Comparison of ENCODE assay signal across 22 mouse cellular contexts in the genomic region with DNA sequence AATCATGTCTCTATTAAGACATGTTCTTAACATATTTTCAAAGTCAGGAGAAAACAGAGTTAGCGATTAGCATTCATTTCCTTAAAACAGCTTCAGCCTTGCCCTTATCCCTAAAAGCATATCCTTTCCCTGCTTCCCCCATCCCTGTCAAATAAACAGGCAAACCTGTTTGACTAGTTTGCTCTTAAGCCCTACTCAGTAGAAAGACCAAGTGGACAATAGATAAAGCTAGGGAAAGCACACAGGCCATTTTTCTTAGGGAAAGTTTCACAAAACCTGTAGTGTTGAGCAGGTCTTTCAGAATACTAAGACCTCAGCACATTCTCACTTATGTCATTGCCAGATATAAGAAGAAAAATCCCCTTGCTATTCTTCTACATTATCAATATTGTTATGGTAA. TPM values are rescaled to one million over a fixed set of nuclear protein-coding genes. Genes with fewer than 3 reads are reported as not detected.
DNase-seq lines count a peak whose midpoint lies in the region; ATAC-seq and TF ChIP-seq lines count a peak whose summit lies in the region.
"Had no signal": no experiment of that assay in that cellular context is flagged by ENCODE, and none has a peak within 500 bp of the region (broad histone marks: within the 10 kb centered on the region; RNA-seq: fewer than 3 reads in every experiment).

No protein-coding gene starts in this region.

- peak; percentile 23 for DNase-seq in embryonic facial prominence, embryonic 11.5 days (ENCODE audit: low spot score)
- no peak for DNase-seq in embryonic facial prominence, embryonic 10.5 days (ENCODE audit: low spot score)
- DNase-seq in lung, postnatal 0 days (ENCODE audit: low spot score), result peak; percentile 35
- DNase-seq in lung, postnatal 4 days, result no peak
- DNase-seq in midbrain, postnatal 0 days (ENCODE audit: low spot score), result no peak
- no peak for DNase-seq in T-cell, adult 2 months (ENCODE audit: low spot score)
- DNase-seq: adrenal gland, postnatal 14 days; cerebellum, adult 18-20 months; cerebellum, adult 9-11 months; cerebellum, postnatal 36 days; forebrain, postnatal 0 days; gastrocnemius, adult 2 months; gastrocnemius, postnatal 25 days had no signal

- no peaks in the 10 kb centered on the region for H3K4me1 ChIP-seq in embryonic facial prominence, embryonic 11.5 days (ENCODE audit: control insufficient read depth, insufficient read depth, low read length)
- H3K4me1 ChIP-seq in embryonic facial prominence, embryonic 10.5 days, result no peaks in the 10 kb centered on the region
- no peaks in the 10 kb centered on the region for H3K4me1 ChIP-seq in lung, postnatal 0 days (ENCODE audit: insufficient read depth, low read depth, low read length)
- no peaks in the 10 kb centered on the region for H3K4me1 ChIP-seq in stomach, embryonic 14.5 days (ENCODE audit: control insufficient read depth, insufficient read depth, low read length)
- no peaks in the 10 kb centered on the region for H3K4me1 ChIP-seq in midbrain, postnatal 0 days (ENCODE audit: insufficient read depth, low read length)
- H3K4me1 ChIP-seq: embryonic facial prominence, embryonic 13.5 days; forebrain, embryonic 13.5 days; heart, embryonic 12.5 days; hindbrain, embryonic 10.5 days had no signal

- no peak overlapping the region for H3K9ac ChIP-seq in embryonic facial prominence, embryonic 11.5 days (replicated peaks; ENCODE audit: low read length)
- no peak overlapping the region for H3K9ac ChIP-seq in lung, postnatal 0 days (replicated peaks; ENCODE audit: low read depth)
- H3K9ac ChIP-seq in stomach, embryonic 14.5 days (replicated peaks; ENCODE audit: low read depth, low read length), result no peak overlapping the region
- no peak overlapping the region for H3K9ac ChIP-seq in midbrain, postnatal 0 days (replicated peaks; ENCODE audit: low read length, poor library complexity, severe bottlenecking)
- H3K9ac ChIP-seq: embryonic facial prominence, embryonic 13.5 days; forebrain, embryonic 13.5 days; forebrain, postnatal 0 days; heart, embryonic 12.5 days; hindbrain, embryonic 14.5 days had no signal

- no peaks in the 10 kb centered on the region for H3K27me3 ChIP-seq in embryonic facial prominence, embryonic 11.5 days (ENCODE audit: control insufficient read depth, insufficient read depth, low read length)
- H3K27me3 ChIP-seq in embryonic facial prominence, embryonic 10.5 days (replicated peaks; ENCODE audit: low read depth, poor library complexity, severe bottlenecking), result peaks cover 9% of the 10 kb centered on the region
- H3K27me3 ChIP-seq in lung, postnatal 0 days (replicated peaks; ENCODE audit: insufficient read depth, low read length), result no peaks in the 10 kb centered on the region
- H3K27me3 ChIP-seq in stomach, embryonic 14.5 days (ENCODE audit: control insufficient read depth, insufficient read depth, low read length), result no peaks in the 10 kb centered on the region
- H3K27me3 ChIP-seq in midbrain, postnatal 0 days (ENCODE audit: insufficient read depth, low read length), result no peaks in the 10 kb centered on the region
- H3K27me3 ChIP-seq: forebrain, embryonic 13.5 days; heart, embryonic 12.5 days had no signal

- H3K4me2 ChIP-seq in embryonic facial prominence, embryonic 11.5 days (ENCODE audit: low read depth, low read length), result no peak overlapping the region
- no peak overlapping the region for H3K4me2 ChIP-seq in lung, postnatal 0 days (replicated peaks; ENCODE audit: low read depth, low read length)
- H3K4me2 ChIP-seq in stomach, embryonic 14.5 days (replicated peaks; ENCODE audit: low read depth, low read length), result no peak overlapping the region
- H3K4me2 ChIP-seq in midbrain, postnatal 0 days (ENCODE audit: low read depth, low read length, poor library complexity, severe bottlenecking), result no peak overlapping the region
- H3K4me2 ChIP-seq: embryonic facial prominence, embryonic 13.5 days; forebrain, embryonic 13.5 days; heart, embryonic 12.5 days; hindbrain, embryonic 14.5 days had no signal

- 36% methylated on average over 1 of the region's 1 CpGs for WGBS in embryonic facial prominence, embryonic 11.5 days
- WGBS in embryonic facial prominence, embryonic 10.5 days, result 36% methylated on average over 1 of the region's 1 CpGs
- 25% methylated on average over 1 of the region's 1 CpGs for WGBS in lung, postnatal 0 days
- WGBS in stomach, embryonic 14.5 days, result 33% methylated on average over 1 of the region's 1 CpGs
- WGBS in midbrain, postnatal 0 days, result 38% methylated on average over 1 of the region's 1 CpGs

- no peak overlapping the region for H3K27ac ChIP-seq in embryonic facial prominence, embryonic 11.5 days (replicated peaks; ENCODE audit: low read depth, low read length)
- no peak overlapping the region for H3K27ac ChIP-seq in embryonic facial prominence, embryonic 10.5 days (replicated peaks)
- H3K27ac ChIP-seq in lung, postnatal 0 days (ENCODE audit: low read length), result no peak overlapping the region
- peak overlapping the region; percentile 64; the same call in 1 of the 2 replicates for H3K27ac ChIP-seq in stomach, embryonic 14.5 days (ENCODE audit: low read length)
- H3K27ac ChIP-seq in midbrain, postnatal 0 days (ENCODE audit: low read depth, low read length), result no peak overlapping the region
- H3K27ac ChIP-seq: embryonic facial prominence, embryonic 13.5 days; forebrain, embryonic 13.5 days; gastrocnemius, adult 2 months; hindbrain, embryonic 10.5 days; hindbrain, embryonic 14.5 days had no signal

- TF ChIP-seq CTCF in lung, postnatal 0 days (IDR thresholded peaks at IDR 0.05), result no peak
- TF ChIP-seq CTCF in midbrain, postnatal 0 days (IDR thresholded peaks at IDR 0.05), result no peak

- TF ChIP-seq EP300 in lung, postnatal 0 days (IDR thresholded peaks at IDR 0.05), result no peak

- no peaks in the 10 kb centered on the region for H3K36me3 ChIP-seq in embryonic facial prominence, embryonic 11.5 days (replicated peaks; ENCODE audit: control insufficient read depth, insufficient read depth, low read depth, low read length)
- no peaks in the 10 kb centered on the region for H3K36me3 ChIP-seq in embryonic facial prominence, embryonic 10.5 days (replicated peaks)
- H3K36me3 ChIP-seq in lung, postnatal 0 days (ENCODE audit: insufficient read depth, low read length), result no peaks in the 10 kb centered on the region
- no peaks in the 10 kb centered on the region for H3K36me3 ChIP-seq in stomach, embryonic 14.5 days (ENCODE audit: control insufficient read depth, insufficient read depth, low read length)
- no peaks in the 10 kb centered on the region for H3K36me3 ChIP-seq in midbrain, postnatal 0 days (ENCODE audit: insufficient read depth, low read length)
- H3K36me3 ChIP-seq: embryonic facial prominence, embryonic 13.5 days; heart, embryonic 12.5 days; hindbrain, embryonic 10.5 days had no signal

- no peak for ATAC-seq in embryonic facial prominence, embryonic 11.5 days (replicated peaks; ENCODE audit: insufficient number of reproducible peaks, low FRiP score, low TSS enrichment, low read depth)
- no peak for ATAC-seq in lung, postnatal 0 days
- ATAC-seq in stomach, embryonic 14.5 days (ENCODE audit: insufficient number of reproducible peaks, insufficient read depth, low FRiP score, low read depth), result peak; percentile 91
- no peak for ATAC-seq in midbrain, postnatal 0 days (ENCODE audit: low FRiP score)
- ATAC-seq: activated CD4-positive, CD25-positive, alpha-beta regulatory T cell, adult 4 months; forebrain, embryonic 13.5 days; forebrain, postnatal 0 days had no signal

- H3K9me3 ChIP-seq in embryonic facial prominence, embryonic 11.5 days (replicated peaks; ENCODE audit: control insufficient read depth, low read length), result no peaks in the 10 kb centered on the region
- no peaks in the 10 kb centered on the region for H3K9me3 ChIP-seq in embryonic facial prominence, embryonic 10.5 days
- no peaks in the 10 kb centered on the region for H3K9me3 ChIP-seq in lung, postnatal 0 days (ENCODE audit: low read length)
- no peaks in the 10 kb centered on the region for H3K9me3 ChIP-seq in stomach, embryonic 14.5 days (ENCODE audit: control insufficient read depth, low read depth, low read length)
- no peaks in the 10 kb centered on the region for H3K9me3 ChIP-seq in midbrain, postnatal 0 days (ENCODE audit: low read length)
- H3K9me3 ChIP-seq: embryonic facial prominence, embryonic 13.5 days; forebrain, embryonic 13.5 days; heart, embryonic 12.5 days; hindbrain, embryonic 10.5 days had no signal

- H3K4me3 ChIP-seq in embryonic facial prominence, embryonic 11.5 days (ENCODE audit: low read depth, low read length), result no peak overlapping the region
- H3K4me3 ChIP-seq in embryonic facial prominence, embryonic 10.5 days, result no peak overlapping the region
- no peak overlapping the region for H3K4me3 ChIP-seq in lung, postnatal 0 days (ENCODE audit: low read depth, low read length)
- H3K4me3 ChIP-seq in stomach, embryonic 14.5 days (ENCODE audit: low read depth, low read length), result no peak overlapping the region
- no peak overlapping the region for H3K4me3 ChIP-seq in midbrain, postnatal 0 days (ENCODE audit: low read depth, low read length)
- H3K4me3 ChIP-seq: embryonic facial prominence, embryonic 13.5 days; forebrain, embryonic 13.5 days; gastrocnemius, adult 2 months; heart, embryonic 12.5 days; hindbrain, embryonic 10.5 days had no signal

RNA-seq across cellular contexts. Expression of gene Ugt8a, which starts 7.4 kb away (rescaled TPM):
- 1.8 and 2.1 TPM in 2 replicates for polyA plus RNA-seq in embryonic facial prominence, embryonic 11.5 days (2014; fragmentation: Nextera tagmentation; extraction: Ambion mirVana)
- 0.99 and 1.4 TPM in 2 replicates for polyA plus RNA-seq in embryonic facial prominence, embryonic 10.5 days (2016; fragmentation: Nextera tagmentation; extraction: Ambion mirVana)
- polyA plus RNA-seq in lung, postnatal 0 days (2015; fragmentation: Nextera tagmentation; extraction: Ambion mirVana), result 1.0 and 1.6 TPM in 2 replicates
- polyA plus RNA-seq in stomach, embryonic 14.5 days (2014; fragmentation: Nextera tagmentation; extraction: Ambion mirVana), result 26.7 and 28.0 TPM in 2 replicates
- total RNA-seq in midbrain, postnatal 0 days (2014; rRNA removed), result 6.0 TPM in 2 replicates
- 2.5 and 2.6 TPM in 2 replicates for polyA plus RNA-seq in midbrain, postnatal 0 days (2015; fragmentation: Nextera tagmentation; extraction: Ambion mirVana)
- total RNA-seq: adrenal gland, adult 18-20 months; MEL had no signal
- polyA plus RNA-seq: activated CD4-positive, CD25-positive, alpha-beta regulatory T cell, adult 4 months had no signal

Comparison
In these comparisons a context has a peak if more than half of its experiments do, and no peak if none do; other contexts are left out.
1. DNase-seq: peak in embryonic facial prominence, embryonic 11.5 days (single experiment) and lung, postnatal 0 days (single experiment); none in embryonic facial prominence, embryonic 10.5 days (single experiment), lung, postnatal 4 days (0 of 2), midbrain, postnatal 0 days (single experiment) and T-cell, adult 2 months (single experiment).